In genomic region chr2:38944460-38945161, GRCm38 (mm10) we compare ENCODE assay signal across 11 mouse cellular contexts. TPM values are rescaled to one million over a fixed set of nuclear protein-coding genes. Genes with fewer than 3 reads are reported as not detected.
DNase-seq lines count a peak whose midpoint lies in the region; ATAC-seq and TF ChIP-seq lines count a peak whose summit lies in the region.
"Had no signal": no experiment of that assay in that cellular context is flagged by ENCODE, and none has a peak within 500 bp of the region (broad histone marks: within the 10 kb centered on the region; RNA-seq: fewer than 3 reads in every experiment).

No protein-coding gene starts in this region.

- H3K9ac ChIP-seq in kidney, embryonic 14.5 days (ENCODE audit: low read depth, low read length), result no peak overlapping the region
- no peak overlapping the region for H3K9ac ChIP-seq in ES-Bruce4 (ENCODE audit: low read depth, poor library complexity, severe bottlenecking)
- H3K9ac ChIP-seq: liver, embryonic 15.5 days had no signal

- no peaks in the 10 kb centered on the region for H3K36me3 ChIP-seq in kidney, embryonic 14.5 days (ENCODE audit: control insufficient read depth, insufficient read depth, low read length)
- no peaks in the 10 kb centered on the region for H3K36me3 ChIP-seq in ES-Bruce4 (ENCODE audit: control insufficient read depth, insufficient read depth, low read length, poor library complexity, severe bottlenecking)
- H3K36me3 ChIP-seq: liver, embryonic 15.5 days had no signal

- no peak; the same call in 1 of the 2 replicates for ATAC-seq in kidney, embryonic 14.5 days (ENCODE audit: low FRiP score, low TSS enrichment)
- ATAC-seq in granulocyte monocyte progenitor cell, adult 5-6 weeks (replicated peaks; ENCODE audit: poor library complexity, severe bottlenecking), result peak; percentile 59

- H3K4me1 ChIP-seq in kidney, embryonic 14.5 days (ENCODE audit: control insufficient read depth, insufficient read depth, low read length), result no peaks in the 10 kb centered on the region
- H3K4me1 ChIP-seq in ES-Bruce4 (ENCODE audit: control insufficient read depth, insufficient read depth, low read length), result peaks cover 2% of the 10 kb centered on the region

- no peak overlapping the region for H3K4me3 ChIP-seq in kidney, embryonic 14.5 days (ENCODE audit: low read length)
- no peak overlapping the region for H3K4me3 ChIP-seq in ES-Bruce4 (ENCODE audit: low read depth, low read length)
- H3K4me3 ChIP-seq: liver, embryonic 15.5 days had no signal

- H3K27me3 ChIP-seq in kidney, embryonic 14.5 days (ENCODE audit: control insufficient read depth, insufficient read depth, low read length), result no peaks in the 10 kb centered on the region
- H3K27me3 ChIP-seq in ES-Bruce4 (ENCODE audit: control insufficient read depth, insufficient read depth, low read length, poor library complexity, severe bottlenecking), result no peaks in the 10 kb centered on the region
- H3K27me3 ChIP-seq: liver, embryonic 15.5 days had no signal

- no peaks in the 10 kb centered on the region for H3K9me3 ChIP-seq in kidney, embryonic 14.5 days (ENCODE audit: control insufficient read depth, low read length)
- no peaks in the 10 kb centered on the region for H3K9me3 ChIP-seq in ES-Bruce4 (replicated peaks; ENCODE audit: control insufficient read depth, insufficient read depth, low read length, poor library complexity, severe bottlenecking)
- H3K9me3 ChIP-seq: liver, embryonic 15.5 days had no signal

- TF ChIP-seq EP300 in ES-Bruce4 (IDR thresholded peaks at IDR 0.05; ENCODE audit: insufficient read depth, low read depth, low read length), result no peak

- no peak overlapping the region for H3K27ac ChIP-seq in kidney, embryonic 14.5 days (ENCODE audit: low read depth, low read length)
- peak overlapping the region; percentile 59 for H3K27ac ChIP-seq in ES-Bruce4 (ENCODE audit: insufficient read depth, low read length)
- H3K27ac ChIP-seq: liver, embryonic 15.5 days had no signal

- DNase-seq in adrenal gland, adult (ENCODE audit: inconsistent age in 2 of 2, low spot score in 1 of 2), result peak; percentile 55 to 72
- no peak for DNase-seq in adrenal gland, adult 8-10 months
- DNase-seq in kidney, postnatal 10 days, result peak; percentile 60
- no peak for DNase-seq in cerebellum, adult 8-10 months
- no peak for DNase-seq in embryo, embryonic 10.5 days (ENCODE audit: low spot score)
- DNase-seq: cerebellum, postnatal 25 days had no signal

- 60% methylated on average over 3 of the region's 3 CpGs for WGBS in kidney, embryonic 14.5 days

- no peak overlapping the region for H3K4me2 ChIP-seq in kidney, embryonic 14.5 days (replicated peaks; ENCODE audit: low read depth, low read length)
- H3K4me2 ChIP-seq: liver, embryonic 15.5 days had no signal

- TF ChIP-seq POLR2A in ES-Bruce4 (IDR thresholded peaks at IDR 0.05; ENCODE audit: insufficient read depth, low read length), result no peak

- TF ChIP-seq CTCF in ES-Bruce4 (IDR thresholded peaks at IDR 0.05; ENCODE audit: low read depth, low read length), result no peak

RNA-seq across cellular contexts. Expression of gene Olfml2a, which starts 12.8 kb away (rescaled TPM):
- 10 to 100 TPM in 2 of 4 experiments, 1 to 10 TPM in 2; 6.9 to 18.9 (median 12.6) TPM for total RNA-seq in adrenal gland, adult 8-10 months (2022)
- polyA plus RNA-seq in kidney, embryonic 14.5 days (2014; fragmentation: Nextera tagmentation; extraction: Ambion mirVana), result 1.5 and 2.3 TPM in 2 replicates
- polyA plus RNA-seq in ES-Bruce4 (2011; ENCODE audit: insufficient read depth, insufficient read length, low read depth, missing spikeins), result 1.8 and 2.5 TPM in 2 replicates
- total RNA-seq in granulocyte monocyte progenitor cell, adult 5-6 weeks (2014; fragmentation: Nextera tagmentation), result not detected in 2 replicates
- not detected in 2 replicates for total RNA-seq in granulocyte monocyte progenitor cell, adult 5-6 weeks (2017)
- total RNA-seq: hematopoietic stem cell, adult 5-6 weeks had no signal

RNA-seq across cellular contexts. Expression of gene Nr6a1, which starts 17.1 kb away (rescaled TPM):
- total RNA-seq in adrenal gland, adult 8-10 months (2022), result 10 to 100 TPM in 2 of 4 experiments, 1 to 10 TPM in 2; 6.6 to 15.8 (median 9.7) TPM
- polyA plus RNA-seq in kidney, embryonic 14.5 days (2014; fragmentation: Nextera tagmentation; extraction: Ambion mirVana), result 1.1 and 1.4 TPM in 2 replicates
- 110 and 111 TPM in 2 replicates for polyA plus RNA-seq in ES-Bruce4 (2011; ENCODE audit: insufficient read depth, insufficient read length, low read depth, missing spikeins)
- 0.11 TPM in 2 replicates for total RNA-seq in granulocyte monocyte progenitor cell, adult 5-6 weeks (2014; fragmentation: Nextera tagmentation)
- total RNA-seq in granulocyte monocyte progenitor cell, adult 5-6 weeks (2017), result 0.30 and 1.3 TPM in 2 replicates

RNA-seq across cellular contexts. Expression of gene Wdr38, which starts 52.7 kb away (rescaled TPM):
- 1 to 10 TPM in 1 of 4 experiments, under 1 TPM in 3; 0.38 to 1.3 (median 0.64) TPM for total RNA-seq in adrenal gland, adult 8-10 months (2022)
- polyA plus RNA-seq in kidney, embryonic 14.5 days (2014; fragmentation: Nextera tagmentation; extraction: Ambion mirVana), result 1.4 and 1.7 TPM in 2 replicates
- 0.67 and 1.1 TPM in 2 replicates for polyA plus RNA-seq in ES-Bruce4 (2011; ENCODE audit: insufficient read depth, insufficient read length, low read depth, missing spikeins)
- total RNA-seq in granulocyte monocyte progenitor cell, adult 5-6 weeks (2014; fragmentation: Nextera tagmentation), result 0.53 and 0.84 TPM in 2 replicates
- total RNA-seq in granulocyte monocyte progenitor cell, adult 5-6 weeks (2017), result 0.09 and 0.15 TPM in 2 replicates

Comparison
In these comparisons a context has a peak if more than half of its experiments do, and no peak if none do; other contexts are left out.
1. DNase-seq: peak in adrenal gland, adult (2 of 2) and kidney, postnatal 10 days (single experiment); none in adrenal gland, adult 8-10 months (single experiment), cerebellum, adult 8-10 months (single experiment) and embryo, embryonic 10.5 days (single experiment).
2. RNA of gene Olfml2a, which starts 12.8 kb away (total RNA-seq): 6.9 to 18.9 TPM in adrenal gland, adult 8-10 months; not detected in granulocyte monocyte progenitor cell, adult 5-6 weeks; every median in the first group is over 4 times any median in the second.